Mouse (Mus musculus): ENCODE measurements around the gene Bbs9. TPM values are rescaled to one million over a fixed set of nuclear protein-coding genes. Genes with fewer than 3 reads are reported as not detected.

The Bbs9 gene
- polyA plus RNA-seq, 1 experiment: 17.9 TPM

DNA sequence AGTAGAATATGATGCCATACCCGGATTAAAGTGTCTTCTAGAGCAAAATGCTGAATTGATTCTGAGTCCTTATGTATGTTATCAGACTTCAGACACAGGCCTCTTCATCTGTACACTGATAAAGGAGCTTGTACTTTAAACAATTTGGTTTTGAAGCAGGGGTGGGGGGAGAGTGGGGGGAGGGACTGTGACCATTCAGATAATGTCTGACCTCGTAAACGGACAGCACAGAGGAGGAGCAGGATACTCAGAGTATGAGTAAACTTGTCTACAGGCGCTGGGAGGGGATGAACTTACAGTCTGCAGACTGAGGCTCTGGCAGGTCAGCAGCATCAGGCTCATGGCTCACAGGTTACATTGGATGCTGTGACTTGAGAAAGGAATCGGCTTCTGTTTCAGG is 331.0 kb downstream of the Bbs9 start:
- H3K4me1 ChIP-seq (ENCODE audit: control insufficient read depth, insufficient read depth, low read length): no peaks in the 10 kb centered on the region

GRCm38 (mm10) chr9:22807693-22808092 is 332.2 kb downstream of the Bbs9 start:
- H3K27ac ChIP-seq (ENCODE audit: insufficient read depth, low read length): no peak overlapping the region
- no peak for TF ChIP-seq CTCF (IDR thresholded peaks at IDR 0.05; ENCODE audit: low read depth, low read length)
- no peak for TF ChIP-seq EP300 (IDR thresholded peaks at IDR 0.05; ENCODE audit: insufficient read depth, low read depth, low read length)
- no peak for TF ChIP-seq POLR2A (IDR thresholded peaks at IDR 0.05; ENCODE audit: insufficient read depth, low read length)
- no peak overlapping the region for H3K9ac ChIP-seq (ENCODE audit: low read depth, poor library complexity, severe bottlenecking)
- H3K9me3 ChIP-seq (replicated peaks; ENCODE audit: control insufficient read depth, insufficient read depth, low read length, poor library complexity, severe bottlenecking): no peaks in the 10 kb centered on the region
- no peak overlapping the region for H3K4me3 ChIP-seq (ENCODE audit: low read depth, low read length)
- no peaks in the 10 kb centered on the region for H3K36me3 ChIP-seq (ENCODE audit: control insufficient read depth, insufficient read depth, low read length, poor library complexity, severe bottlenecking)
- H3K27me3 ChIP-seq (ENCODE audit: control insufficient read depth, insufficient read depth, low read length, poor library complexity, severe bottlenecking): no peaks in the 10 kb centered on the region
- no peaks in the 10 kb centered on the region for H3K4me1 ChIP-seq (ENCODE audit: control insufficient read depth, insufficient read depth, low read length)

More for the DNA sequence above, 331.0 kb downstream of the Bbs9 start:
- H3K9me3 ChIP-seq (replicated peaks; ENCODE audit: control insufficient read depth, insufficient read depth, low read length, poor library complexity, severe bottlenecking): no peaks in the 10 kb centered on the region
- H3K4me3 ChIP-seq (ENCODE audit: low read depth, low read length): no peak overlapping the region
- no peaks in the 10 kb centered on the region for H3K27me3 ChIP-seq (ENCODE audit: control insufficient read depth, insufficient read depth, low read length, poor library complexity, severe bottlenecking)
- TF ChIP-seq EP300 (IDR thresholded peaks at IDR 0.05; ENCODE audit: insufficient read depth, low read depth, low read length): no peak
- TF ChIP-seq CTCF (IDR thresholded peaks at IDR 0.05; ENCODE audit: low read depth, low read length): no peak
- TF ChIP-seq POLR2A (IDR thresholded peaks at IDR 0.05; ENCODE audit: insufficient read depth, low read length): no peak
- no peak overlapping the region for H3K27ac ChIP-seq (ENCODE audit: insufficient read depth, low read length)
- H3K36me3 ChIP-seq (ENCODE audit: control insufficient read depth, insufficient read depth, low read length, poor library complexity, severe bottlenecking): no peaks in the 10 kb centered on the region
- no peak overlapping the region for H3K9ac ChIP-seq (ENCODE audit: low read depth, poor library complexity, severe bottlenecking)

DNA sequence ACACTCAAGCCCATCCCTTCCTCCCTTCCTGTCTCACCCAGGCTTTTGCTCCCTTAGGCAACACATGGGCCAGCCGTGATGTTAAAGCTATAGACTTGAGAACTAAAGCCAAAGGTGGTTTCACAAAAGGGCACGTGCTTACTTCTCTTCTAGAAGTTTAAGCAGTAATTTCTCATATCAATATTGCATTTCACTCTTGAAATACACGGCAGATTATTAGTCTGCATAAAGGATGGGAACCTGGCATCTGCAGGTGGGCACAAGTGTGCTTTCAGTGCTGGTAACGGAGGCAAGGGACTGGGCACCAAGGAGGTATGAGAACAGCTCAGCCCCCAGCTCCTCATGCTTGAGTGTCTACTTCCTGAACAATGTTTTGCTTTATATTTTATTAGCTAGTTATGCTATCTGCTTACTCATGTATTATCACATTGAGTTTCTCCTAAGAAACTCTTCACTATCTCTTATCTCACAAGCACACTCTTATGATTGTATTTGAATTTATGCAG is 334.2 kb downstream of the Bbs9 start:
- Histone ChIP-seq H3K36me3 (ENCODE audit: control insufficient read depth, insufficient read depth, low read length, poor library complexity, severe bottlenecking) (no peaks in the 10 kb centered on the region), H3K27ac (ENCODE audit: insufficient read depth, low read length) (no peak overlapping the region), H3K4me1 (ENCODE audit: control insufficient read depth, insufficient read depth, low read length) (no peaks in the 10 kb centered on the region), H3K9ac (ENCODE audit: low read depth, poor library complexity, severe bottlenecking) (no peak overlapping the region), H3K9me3 (replicated peaks; ENCODE audit: control insufficient read depth, insufficient read depth, low read length, poor library complexity, severe bottlenecking) (no peaks in the 10 kb centered on the region), H3K27me3 (ENCODE audit: control insufficient read depth, insufficient read depth, low read length, poor library complexity, severe bottlenecking) (no peaks in the 10 kb centered on the region), H3K4me3 (ENCODE audit: low read depth, low read length) (no peak overlapping the region)
- no peak for TF ChIP-seq EP300 (IDR thresholded peaks at IDR 0.05; ENCODE audit: insufficient read depth, low read depth, low read length)
- no peak for TF ChIP-seq POLR2A (IDR thresholded peaks at IDR 0.05; ENCODE audit: insufficient read depth, low read length)
- TF ChIP-seq CTCF (IDR thresholded peaks at IDR 0.05; ENCODE audit: low read depth, low read length): no peak

DNA sequence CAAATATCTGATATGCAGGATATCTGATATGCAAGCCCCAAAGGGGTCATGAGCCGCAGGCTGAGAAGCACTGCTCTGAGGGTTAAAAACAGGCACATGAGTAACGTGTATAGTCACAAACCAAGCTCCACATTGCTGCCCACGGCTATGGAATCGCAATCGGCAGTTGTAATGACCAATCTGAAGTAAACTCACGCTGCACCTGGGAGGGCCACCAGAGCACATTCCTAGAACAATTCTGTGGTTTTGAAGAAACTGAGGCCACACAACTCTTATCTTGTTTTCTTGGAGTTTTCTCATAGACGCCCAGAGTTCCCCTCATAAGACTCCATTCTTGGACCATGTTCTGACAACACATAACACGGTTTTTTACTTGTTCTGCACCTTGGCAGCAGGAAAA is 334.9 kb downstream of the Bbs9 start:
- H3K9me3 ChIP-seq (replicated peaks; ENCODE audit: control insufficient read depth, insufficient read depth, low read length, poor library complexity, severe bottlenecking): no peaks in the 10 kb centered on the region
- H3K4me3 ChIP-seq (ENCODE audit: low read depth, low read length): no peak overlapping the region
- no peaks in the 10 kb centered on the region for H3K4me1 ChIP-seq (ENCODE audit: control insufficient read depth, insufficient read depth, low read length)
- H3K27ac ChIP-seq (ENCODE audit: insufficient read depth, low read length): no peak overlapping the region
- H3K9ac ChIP-seq (ENCODE audit: low read depth, poor library complexity, severe bottlenecking): no peak overlapping the region
- H3K36me3 ChIP-seq (ENCODE audit: control insufficient read depth, insufficient read depth, low read length, poor library complexity, severe bottlenecking): no peaks in the 10 kb centered on the region
- no peaks in the 10 kb centered on the region for H3K27me3 ChIP-seq (ENCODE audit: control insufficient read depth, insufficient read depth, low read length, poor library complexity, severe bottlenecking)
- TF ChIP-seq POLR2A (IDR thresholded peaks at IDR 0.05; ENCODE audit: insufficient read depth, low read length): no peak
- no peak for TF ChIP-seq EP300 (IDR thresholded peaks at IDR 0.05; ENCODE audit: insufficient read depth, low read depth, low read length)
- TF ChIP-seq CTCF (IDR thresholded peaks at IDR 0.05; ENCODE audit: low read depth, low read length): no peak

DNA sequence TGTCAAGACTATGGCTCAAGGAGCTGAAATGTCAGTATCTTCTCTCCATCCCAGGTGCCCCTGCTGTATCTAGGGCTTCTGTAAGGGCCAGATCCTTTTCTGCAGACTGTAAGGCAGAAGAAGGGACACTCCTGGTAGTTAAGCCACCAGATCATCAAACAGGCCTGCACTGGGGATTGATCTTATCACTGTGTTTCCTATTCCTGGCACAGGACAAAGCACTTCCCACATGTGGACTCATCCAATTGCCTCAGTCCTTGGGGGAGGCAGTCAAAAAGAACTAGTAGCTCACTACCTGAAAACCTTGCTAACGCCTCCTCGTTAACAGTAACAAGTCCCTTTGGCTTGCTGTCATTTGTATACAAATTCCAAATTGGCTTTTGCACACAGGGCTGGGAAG is 336.4 kb downstream of the Bbs9 start:
- H3K36me3 ChIP-seq (ENCODE audit: control insufficient read depth, insufficient read depth, low read length, poor library complexity, severe bottlenecking): no peaks in the 10 kb centered on the region
- no peaks in the 10 kb centered on the region for H3K27me3 ChIP-seq (ENCODE audit: control insufficient read depth, insufficient read depth, low read length, poor library complexity, severe bottlenecking)
- H3K9me3 ChIP-seq (replicated peaks; ENCODE audit: control insufficient read depth, insufficient read depth, low read length, poor library complexity, severe bottlenecking): no peaks in the 10 kb centered on the region
- TF ChIP-seq CTCF (IDR thresholded peaks at IDR 0.05; ENCODE audit: low read depth, low read length) (no peak), EP300 (IDR thresholded peaks at IDR 0.05; ENCODE audit: insufficient read depth, low read depth, low read length) (no peak), POLR2A (IDR thresholded peaks at IDR 0.05; ENCODE audit: insufficient read depth, low read length) (no peak)
- no peak overlapping the region for H3K27ac ChIP-seq (ENCODE audit: insufficient read depth, low read length)
- H3K4me3 ChIP-seq (ENCODE audit: low read depth, low read length): no peak overlapping the region
- H3K4me1 ChIP-seq (ENCODE audit: control insufficient read depth, insufficient read depth, low read length): no peaks in the 10 kb centered on the region
- H3K9ac ChIP-seq (ENCODE audit: low read depth, poor library complexity, severe bottlenecking): no peak overlapping the region

GRCm38 (mm10) chr9:22814407-22815092 is 339.0 kb downstream of the Bbs9 start:
- Histone ChIP-seq H3K9ac (ENCODE audit: low read depth, poor library complexity, severe bottlenecking) (no peak overlapping the region), H3K9me3 (replicated peaks; ENCODE audit: control insufficient read depth, insufficient read depth, low read length, poor library complexity, severe bottlenecking) (no peaks in the 10 kb centered on the region), H3K27ac (ENCODE audit: insufficient read depth, low read length) (no peak overlapping the region), H3K4me3 (ENCODE audit: low read depth, low read length) (no peak overlapping the region), H3K36me3 (ENCODE audit: control insufficient read depth, insufficient read depth, low read length, poor library complexity, severe bottlenecking) (no peaks in the 10 kb centered on the region), H3K27me3 (ENCODE audit: control insufficient read depth, insufficient read depth, low read length, poor library complexity, severe bottlenecking) (no peaks in the 10 kb centered on the region), H3K4me1 (ENCODE audit: control insufficient read depth, insufficient read depth, low read length) (no peaks in the 10 kb centered on the region)
- TF ChIP-seq POLR2A (IDR thresholded peaks at IDR 0.05; ENCODE audit: insufficient read depth, low read length) (no peak), EP300 (IDR thresholded peaks at IDR 0.05; ENCODE audit: insufficient read depth, low read depth, low read length) (no peak), CTCF (IDR thresholded peaks at IDR 0.05; ENCODE audit: low read depth, low read length) (no peak)

Data from ES-Bruce4 (cell line).